Mouse (Mus musculus) ovary, postnatal 10 days (tissue): ENCODE measurements around the gene Ptms.

ENCODE experiments used
- DNase-seq: peaks from one replicate; pipeline ENCODE4 v3.0.0; 2022; ENCODE audit warnings: low spot score

Ptms gene

DNA sequence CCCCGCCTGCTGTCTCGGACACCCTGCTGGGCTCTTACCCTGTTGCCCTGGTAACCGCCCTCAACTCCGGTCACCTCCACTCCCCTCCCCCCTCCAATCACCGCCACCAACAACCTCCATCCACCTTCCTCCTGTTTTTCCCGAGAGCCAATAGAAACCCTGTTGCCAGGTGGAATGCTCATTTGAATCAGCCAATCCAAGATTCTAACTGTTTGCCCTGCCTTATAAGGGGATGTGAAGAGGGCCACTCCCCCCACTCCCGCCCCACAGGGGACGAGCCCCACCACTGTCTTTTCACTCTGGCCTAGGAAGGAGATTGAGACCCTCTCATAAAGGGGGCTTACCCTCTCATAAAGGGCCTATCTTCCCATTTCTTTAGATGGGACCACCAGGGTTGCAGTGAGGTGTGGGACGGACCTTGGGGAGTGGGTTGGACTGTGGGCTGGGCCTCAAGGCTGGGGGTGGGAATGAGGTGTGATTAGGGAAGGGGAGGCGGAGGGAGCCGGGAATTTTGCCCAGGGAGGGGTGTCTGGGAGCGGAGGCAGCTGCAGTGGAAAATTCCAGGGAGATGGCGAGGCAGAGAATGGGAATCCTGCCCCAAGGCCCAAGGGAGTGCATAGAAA, at the start of gene Ptms:
Gene Ptms, minus strand, starts transcription at position 409 of the 623 bp plus-strand sequence.
- DNase-seq = peak; percentile 79

DNA sequence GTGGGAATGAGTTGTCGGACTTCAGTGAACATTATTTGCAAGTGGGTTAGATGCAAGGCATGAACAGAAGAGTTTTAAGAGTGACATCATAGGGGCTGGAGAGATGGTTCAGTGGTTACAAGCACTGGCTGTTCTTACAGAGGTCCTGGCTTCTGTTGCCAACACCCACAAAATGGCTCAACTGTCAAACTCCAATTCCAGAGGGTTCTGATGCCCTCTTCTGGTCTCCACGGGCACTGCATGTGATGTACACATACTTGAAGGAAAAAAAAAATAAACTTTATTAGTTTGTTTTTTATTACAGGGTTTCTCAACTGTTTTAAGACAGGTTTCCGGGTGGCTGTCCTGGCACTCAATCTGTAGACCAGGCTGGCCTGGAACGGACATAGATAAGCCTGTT, 47.9 kb upstream of the Ptms start:
- DNase-seq = no peak

DNA sequence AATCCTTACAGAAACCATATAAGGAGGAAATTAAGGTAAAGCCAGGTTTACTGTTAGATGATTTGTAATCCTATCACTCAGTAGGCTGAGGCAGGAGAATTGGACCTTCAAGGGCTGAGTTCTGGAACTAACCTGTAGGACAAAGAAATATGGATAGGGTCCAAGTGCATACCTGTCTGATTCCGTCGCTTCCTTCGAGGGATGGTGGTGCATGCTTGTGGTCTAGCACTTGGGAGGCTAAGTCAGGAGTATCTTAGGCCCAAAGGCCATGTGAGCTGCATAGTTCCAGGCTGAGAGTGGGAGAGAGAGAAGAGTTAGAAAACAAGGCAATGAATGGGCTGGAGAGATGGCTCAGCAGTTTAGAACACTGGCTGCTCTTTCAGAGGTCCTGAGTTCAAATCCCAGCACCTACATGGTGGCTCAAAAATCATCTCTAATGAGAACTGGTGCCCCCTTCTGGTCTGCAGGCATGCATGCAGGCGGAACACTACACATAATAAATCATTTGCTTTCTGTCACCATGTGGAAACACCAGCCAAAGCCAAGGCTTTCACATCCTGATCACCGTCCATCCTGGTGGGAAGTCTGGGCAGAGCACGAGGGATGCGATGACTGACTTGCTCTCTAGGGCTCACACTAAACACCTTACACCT, 46.7 kb upstream of the Ptms start:
- DNase-seq = no peak

DNA sequence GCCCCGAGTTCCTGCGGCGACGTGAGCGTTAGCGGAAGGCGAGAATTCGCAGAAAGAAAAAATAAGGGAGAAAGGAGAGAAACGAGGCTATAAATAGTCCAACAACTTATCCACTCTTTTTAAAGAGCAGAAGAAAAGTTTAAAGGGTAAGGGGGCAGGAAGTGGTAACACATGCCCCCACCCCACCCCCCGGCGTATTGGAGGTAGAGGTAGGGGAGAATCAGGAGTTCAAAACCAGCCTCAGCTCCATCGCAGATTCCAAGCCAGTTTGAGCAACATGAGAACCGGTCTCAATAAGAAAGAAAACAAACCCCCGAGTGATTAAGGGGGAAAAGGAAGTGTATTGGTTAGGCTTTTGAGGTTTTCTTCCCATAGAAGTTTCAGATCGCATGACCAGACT, 45.8 kb upstream of the Ptms start:
- DNase-seq = no peak

DNA sequence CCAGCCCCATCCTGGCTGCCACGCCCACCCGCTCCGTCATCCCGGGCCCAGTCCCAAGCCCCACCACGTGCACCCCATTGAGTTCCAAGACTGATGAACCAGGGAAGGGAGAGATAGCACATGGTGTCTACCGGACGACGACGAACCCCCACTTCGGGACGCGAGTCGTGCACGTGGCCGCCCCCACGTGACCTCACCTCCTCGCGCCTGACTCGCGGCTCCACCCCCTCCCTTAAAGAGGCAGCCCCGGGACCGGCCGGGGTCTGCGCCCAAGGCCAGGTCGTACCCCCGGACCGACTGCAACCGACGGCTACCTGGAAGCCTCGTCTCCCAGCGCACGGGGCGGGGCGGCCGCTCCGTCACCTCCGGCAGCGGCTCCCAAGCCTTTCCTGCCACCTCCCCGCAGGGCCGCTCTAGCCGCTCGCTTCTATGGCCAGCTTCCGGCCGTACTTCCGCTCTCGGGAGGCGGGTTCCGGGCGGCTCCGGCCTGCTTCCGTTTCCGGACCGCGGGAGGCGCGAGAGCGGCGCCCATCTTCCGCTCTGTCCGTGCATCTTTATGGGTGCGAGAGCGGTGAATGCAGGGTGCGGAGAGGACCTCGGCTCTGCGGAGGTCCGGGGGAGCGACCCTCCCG, 45.3 kb upstream of the Ptms start, which contains the start of gene Cops7a:
Gene Cops7a, minus strand, starts transcription at position 451 of the 632 bp plus-strand sequence.
- peak; percentile 94 for DNase-seq

DNA sequence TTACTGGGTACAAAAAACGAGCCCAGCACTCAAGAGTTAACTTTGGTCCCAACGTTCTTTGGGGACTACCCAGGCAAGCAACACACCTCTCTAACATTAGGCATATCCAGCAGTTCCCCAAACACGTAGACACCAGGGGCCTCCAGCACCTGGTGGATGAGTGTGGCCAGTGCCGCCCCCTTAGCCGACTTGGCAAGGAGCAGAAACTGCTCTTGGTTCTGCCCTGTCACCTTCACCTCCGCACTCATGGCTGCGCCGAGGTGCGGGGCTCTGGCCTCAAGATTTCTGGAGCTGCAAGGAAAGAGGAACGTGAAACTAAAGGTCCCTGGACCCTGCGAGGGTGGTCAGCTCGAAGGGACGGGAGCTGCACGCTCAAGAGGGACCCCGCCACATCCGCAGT, 44.7 kb upstream of the Ptms start:
- DNase-seq = no peak

DNA sequence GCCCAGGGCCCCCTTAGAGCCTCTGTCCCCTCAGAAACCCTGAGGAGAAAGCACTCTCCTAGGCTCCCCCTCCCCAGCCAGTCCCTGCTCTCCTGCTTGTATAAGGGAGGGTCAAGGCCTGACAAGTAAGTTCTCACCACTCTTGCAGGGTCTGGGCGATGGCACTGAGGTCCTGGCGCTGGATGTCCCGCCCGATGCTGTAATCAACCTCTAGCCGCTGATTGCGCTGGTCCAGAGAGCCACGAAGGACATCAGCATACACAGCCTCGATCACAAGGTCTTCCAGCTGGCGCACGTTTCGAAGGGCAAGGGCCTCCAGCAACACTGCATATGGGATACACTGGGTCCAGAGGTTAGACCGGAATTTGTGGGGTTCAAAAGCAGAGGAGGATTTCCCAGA, 41.1 kb upstream of the Ptms start:
- DNase-seq = no peak

DNA sequence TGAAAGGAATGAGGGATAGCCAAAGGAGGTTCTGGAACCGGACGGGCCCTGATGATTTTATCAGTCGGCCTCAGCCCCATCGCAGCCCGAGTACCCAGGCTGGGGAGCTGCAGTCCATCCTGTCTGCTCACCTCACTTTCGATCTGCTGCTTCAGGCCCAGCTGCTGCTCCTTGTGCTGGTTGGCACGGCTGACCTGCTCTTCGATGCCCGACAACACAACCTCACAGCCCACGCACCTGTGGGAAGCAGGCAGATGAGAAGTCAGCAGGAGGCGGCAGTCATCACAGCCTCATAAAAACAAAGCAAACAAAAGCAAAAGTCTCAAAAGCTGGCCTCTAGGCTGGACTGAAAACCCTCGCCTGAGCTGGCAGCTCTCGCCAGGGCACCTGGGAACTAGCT, 40.1 kb upstream of the Ptms start:
- no peak for DNase-seq

DNA sequence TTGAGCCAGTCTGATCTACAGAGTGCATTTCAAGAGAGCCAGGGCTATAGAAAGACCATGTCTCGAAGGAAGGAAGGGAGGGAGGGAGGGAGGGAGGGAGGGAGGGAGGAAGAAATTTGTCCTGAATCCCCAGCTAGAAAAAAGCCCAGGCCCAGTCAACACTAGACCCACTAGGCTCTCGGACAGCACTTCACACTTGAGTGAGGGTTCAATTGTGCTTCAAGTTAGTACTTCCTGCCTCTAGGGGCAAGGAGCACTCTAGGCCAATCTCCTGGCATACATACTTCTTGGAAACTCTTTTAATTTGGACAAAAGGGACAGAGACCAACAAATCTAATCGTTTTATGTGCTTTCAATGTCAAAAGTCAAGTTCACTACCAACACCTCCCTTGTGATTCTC, 38.2 kb upstream of the Ptms start:
- DNase-seq = no peak

DNA sequence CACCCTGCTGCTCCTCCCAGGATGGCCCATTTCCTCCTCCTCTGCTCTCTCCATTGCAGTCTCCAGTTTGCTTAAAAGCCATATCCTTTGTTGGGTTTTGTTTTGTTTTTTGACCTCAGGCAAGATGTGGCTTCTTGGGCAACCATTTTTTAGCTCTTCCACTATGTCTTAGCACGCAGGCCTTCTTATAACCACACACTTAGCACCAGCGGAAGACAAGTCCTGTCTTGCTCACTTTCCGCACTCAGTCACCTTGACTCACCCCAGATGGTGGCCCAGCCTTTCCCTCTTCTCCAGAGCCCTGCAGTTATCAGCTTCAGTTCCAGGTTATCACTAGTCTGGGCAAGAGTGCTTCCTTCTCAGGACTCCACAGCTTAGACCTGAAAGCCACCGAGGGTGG, 35.3 kb upstream of the Ptms start:
- DNase-seq = no peak

DNA sequence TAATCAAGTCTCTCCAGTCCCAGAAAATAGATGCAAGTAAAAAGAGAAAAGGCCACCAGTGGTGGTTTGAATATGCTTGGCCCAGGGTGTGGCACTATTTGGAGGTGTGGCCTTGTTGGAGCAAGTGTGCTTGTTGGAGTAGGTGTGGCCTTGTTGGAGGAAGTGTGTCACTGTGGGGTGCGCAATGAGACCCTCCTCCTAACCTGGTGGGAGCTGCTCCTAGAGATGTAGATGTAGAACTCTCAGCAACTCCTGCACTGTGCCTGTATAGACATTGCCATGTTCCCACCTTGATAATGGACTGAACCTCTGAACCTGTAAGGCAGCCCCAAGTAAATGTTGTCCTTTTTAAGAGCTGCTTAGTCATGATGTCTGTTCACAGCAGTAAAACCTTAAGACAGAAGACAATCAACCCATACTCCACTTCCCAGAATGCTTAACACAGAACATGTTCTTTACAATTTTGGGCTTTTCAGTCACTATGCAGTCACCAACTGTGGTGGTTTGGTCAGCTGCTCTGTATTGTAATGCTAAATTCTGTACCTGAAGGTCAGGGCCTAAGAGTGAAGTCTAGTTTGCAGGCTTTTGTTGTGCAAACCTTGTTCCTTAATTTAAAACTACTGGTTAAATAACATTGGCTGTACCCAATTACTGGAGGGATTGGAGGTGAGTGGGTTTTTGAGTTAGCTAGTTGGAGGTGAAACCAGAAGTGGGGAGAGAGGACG, 34.2 kb upstream of the Ptms start:
- DNase-seq = no peak

DNA sequence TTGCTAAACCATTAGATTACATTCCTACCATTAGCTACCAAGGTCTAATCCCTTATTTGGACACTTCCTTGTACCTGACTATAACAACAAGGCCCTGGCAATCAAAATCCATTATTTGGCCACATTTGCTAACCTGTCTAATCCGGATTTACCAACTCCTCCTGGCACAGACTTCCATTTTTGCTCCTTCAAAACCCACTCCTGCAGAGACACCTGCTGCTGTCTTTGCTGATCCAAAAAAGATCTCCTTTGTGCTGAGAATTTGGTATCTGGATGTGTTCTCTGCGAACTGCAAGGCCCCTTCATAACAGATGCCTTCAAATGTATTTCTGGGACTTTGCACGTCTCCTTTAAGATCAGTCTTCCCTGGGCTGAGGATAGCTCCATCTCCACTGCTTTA, 23.6 kb upstream of the Ptms start:
- DNase-seq = no peak

DNA sequence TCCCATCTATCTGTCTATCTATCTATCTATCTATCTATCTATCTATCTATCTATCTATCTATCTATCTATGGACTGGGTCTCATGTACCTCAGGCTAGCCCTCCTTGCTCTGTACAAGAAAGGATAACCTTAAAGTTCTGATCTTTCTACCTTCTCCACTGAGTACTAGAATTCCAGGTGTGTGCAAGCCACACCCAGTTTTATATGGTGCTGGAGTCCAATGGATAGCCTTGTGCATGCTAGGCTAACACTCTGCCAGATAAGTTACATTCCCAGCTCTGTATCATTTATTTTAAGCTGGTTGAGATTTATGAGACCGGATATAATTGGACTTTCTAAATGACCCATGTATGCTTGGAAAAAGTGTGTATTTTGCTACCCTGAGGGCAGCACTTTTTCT, 21.8 kb upstream of the Ptms start:
- no peak for DNase-seq

DNA sequence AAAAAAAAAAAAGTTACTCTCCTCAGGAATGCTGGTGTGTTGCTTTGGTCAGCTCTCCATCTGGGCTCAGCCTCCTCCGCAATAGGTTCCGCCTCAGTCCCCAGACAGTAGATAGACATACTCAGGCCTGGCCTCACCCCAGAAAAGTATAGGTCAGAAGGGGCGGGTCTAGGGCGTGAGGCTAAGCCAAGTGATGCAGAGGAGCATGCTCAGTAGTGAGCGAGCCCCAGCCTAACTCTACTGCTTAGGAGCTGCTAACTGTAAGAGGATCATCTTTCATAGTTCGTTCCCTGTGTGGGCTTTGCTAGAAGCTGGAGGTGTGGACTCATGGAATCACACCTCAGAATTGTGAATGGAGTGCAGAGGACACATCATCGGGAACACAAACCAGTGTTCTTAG, 18.7 kb upstream of the Ptms start:
- DNase-seq = no peak

DNA sequence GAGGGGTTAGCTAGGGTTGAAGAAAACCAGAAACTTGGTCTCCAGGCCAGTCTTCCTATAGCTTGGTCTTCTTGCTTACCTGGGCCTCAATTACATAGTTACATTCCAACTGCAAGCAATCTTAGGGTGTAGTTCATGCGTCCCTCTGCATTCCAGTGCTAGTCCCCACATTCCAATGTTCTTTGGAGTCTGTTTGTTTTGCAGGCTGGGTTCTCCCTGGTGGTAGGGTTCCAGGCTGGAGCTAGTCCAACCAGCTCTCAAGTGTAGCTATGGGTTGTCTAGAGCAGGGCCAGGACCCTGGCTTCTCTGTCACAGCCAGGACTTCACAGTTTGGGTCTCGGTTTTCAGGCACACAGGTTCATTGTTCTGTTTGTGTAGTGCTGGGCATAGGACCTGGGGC, 17.6 kb upstream of the Ptms start:
- DNase-seq = no peak

DNA sequence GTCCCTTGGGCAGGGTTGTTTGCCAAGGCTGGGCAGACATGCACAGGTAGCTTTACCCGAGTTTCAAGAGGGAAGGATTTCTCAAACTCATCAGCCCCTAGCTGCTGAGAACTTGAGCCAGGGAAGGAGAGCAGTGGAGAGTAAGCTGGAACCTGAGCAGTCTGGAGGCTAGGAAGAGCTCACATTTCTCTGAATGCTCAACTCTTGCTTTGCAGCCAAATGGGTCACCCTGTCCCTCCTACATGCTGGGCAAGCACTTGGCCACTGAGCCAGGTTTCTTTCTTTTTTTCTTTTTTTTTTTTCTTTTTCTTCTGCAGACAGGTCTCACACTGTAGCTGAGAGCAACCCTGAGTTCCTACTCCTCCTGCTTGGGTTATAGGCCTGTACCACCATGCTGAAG, 16.8 kb upstream of the Ptms start:
- DNase-seq = no peak

DNA sequence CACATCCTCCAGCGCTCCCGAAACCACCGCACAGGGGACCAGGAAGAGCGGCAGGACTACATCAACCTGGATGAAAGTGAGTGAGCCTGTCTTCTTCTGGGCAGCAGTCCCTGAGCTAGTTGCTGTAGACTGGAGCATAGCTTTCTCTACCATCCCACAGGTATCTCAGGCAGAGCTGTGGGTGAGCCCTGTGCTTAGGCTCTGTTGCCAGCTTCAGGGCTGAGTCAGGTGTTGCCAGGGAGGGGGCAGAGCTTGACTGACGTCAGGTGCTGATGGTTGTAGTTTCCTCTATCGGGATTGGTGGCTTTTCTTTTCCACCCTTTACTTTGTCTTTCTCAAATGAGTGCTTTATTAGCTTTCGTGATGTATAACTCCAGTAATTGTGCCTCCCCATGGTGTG, 14.8 kb upstream of the Ptms start:
- DNase-seq = no peak

DNA sequence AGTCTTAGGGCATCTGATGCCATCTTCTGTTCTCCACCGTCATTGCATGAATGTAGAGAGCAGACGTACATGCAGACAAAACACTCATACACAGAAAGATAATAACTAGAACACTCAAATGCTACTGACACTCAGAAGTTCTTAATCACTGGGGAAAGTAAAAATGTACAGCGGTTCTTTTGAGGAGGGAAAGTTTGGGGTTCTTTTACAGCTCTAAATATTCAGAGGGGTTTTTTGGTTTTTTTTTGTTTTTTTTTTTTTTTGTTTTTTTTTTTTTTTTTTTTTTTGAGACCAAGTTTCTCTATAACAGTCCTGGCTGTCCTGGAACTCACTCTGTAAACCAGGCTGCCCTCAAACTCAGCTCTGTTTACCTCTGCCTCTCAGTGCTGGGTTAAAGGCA, 13.2 kb upstream of the Ptms start:
- no peak for DNase-seq

DNA sequence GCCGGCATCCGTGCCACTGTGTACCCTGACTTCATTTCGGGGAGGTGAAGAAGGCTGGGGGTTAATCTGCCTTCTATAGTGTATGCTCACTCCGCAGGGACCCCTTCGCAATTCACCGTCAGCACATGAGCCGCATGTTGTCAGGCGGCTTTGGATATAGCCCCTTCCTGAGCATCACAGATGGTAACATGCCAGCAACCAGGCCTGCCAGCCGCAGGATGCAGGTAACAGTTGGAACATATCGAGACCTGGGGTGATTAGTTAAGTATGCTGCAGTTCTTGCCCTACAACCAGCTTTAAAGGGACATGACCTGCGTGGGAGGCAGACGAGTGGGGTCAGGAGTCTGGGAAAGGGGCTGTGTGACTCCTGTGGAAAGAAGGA, 12.4 kb upstream of the Ptms start:
- DNase-seq = no peak

DNA sequence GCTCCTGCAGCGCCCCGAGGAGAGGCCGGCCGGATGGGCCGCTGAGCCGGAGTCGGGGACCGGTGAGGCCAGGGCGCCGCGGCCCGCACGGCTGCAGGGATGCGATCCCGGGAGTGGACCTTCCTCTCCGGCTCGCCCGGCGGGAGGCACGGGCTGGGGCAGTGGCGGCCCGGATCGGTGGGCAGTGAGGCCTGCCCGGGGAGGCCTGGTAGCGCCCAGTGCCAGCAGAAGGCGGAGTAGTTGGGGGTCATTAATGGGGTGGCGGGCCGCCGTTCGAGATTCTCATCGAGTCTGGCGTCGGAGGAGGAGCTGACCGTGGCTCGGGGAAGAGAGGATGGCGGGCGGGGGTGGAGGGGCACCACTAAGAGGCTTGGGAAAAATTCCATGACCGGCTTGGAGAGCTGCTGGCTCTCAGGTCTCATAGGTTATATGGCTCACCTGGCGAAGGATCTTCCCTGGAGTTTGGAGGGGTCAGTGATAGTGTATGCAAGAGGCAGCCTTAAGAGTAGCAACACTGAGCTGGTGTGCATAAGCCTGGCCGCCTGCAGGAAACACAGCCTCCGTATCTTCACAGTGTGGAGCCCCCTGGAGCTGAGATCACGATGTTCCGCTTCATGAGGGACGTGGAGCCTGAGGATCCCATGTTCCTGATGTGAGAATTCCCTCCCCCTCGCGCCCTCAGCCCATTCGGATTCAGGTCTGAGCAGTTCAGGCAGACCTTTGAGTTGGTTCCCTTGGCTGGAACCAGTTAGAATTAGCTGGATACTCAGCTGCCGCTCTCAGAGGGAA, 11.8 kb upstream of the Ptms start:
- DNase-seq = no peak

DNA sequence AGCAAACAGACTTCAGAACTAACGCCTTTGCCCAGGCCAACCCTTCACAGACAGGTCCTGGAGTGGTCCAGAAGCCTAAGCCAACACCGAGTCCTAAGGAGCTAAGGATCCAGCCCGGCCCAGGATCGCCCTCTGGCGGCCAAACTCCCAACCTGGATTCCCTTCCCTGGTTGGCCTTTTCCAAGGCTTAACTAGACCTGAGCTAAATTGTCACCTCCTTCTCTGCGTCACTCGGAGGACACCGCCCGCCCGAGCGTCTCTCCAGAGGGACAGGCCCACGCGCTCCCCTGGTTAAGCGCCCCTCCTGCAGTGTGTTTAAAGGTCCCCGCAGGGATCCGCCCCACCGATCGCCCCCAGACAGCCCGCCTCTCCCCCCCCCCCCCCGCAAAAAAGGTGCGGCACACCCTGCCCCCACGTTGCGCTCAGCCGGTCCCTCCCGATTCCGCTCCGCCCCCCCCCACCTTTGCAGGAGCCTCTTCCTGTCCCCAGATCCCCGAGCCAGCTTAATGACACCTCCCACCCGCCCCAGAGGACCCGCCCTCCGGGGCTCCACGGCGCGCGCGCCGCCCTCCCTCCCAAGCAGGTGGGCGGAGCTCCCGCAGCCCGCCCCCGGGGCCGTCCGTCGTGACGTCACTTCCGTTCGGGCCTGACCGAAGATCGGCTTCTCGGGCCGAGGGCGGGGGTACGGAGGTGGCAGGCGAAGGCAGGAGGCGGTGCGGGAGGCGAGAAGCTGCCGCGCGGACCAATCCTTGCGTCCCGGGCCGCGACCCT, 11.0 kb upstream of the Ptms start, which contains the start of gene Mlf2:
Gene Mlf2, plus strand, starts transcription at position 633 of the 771 bp plus-strand sequence.
- peak; percentile 98 for DNase-seq
